17 mouse cellular contexts compared by ENCODE assay signal in the genomic region with DNA sequence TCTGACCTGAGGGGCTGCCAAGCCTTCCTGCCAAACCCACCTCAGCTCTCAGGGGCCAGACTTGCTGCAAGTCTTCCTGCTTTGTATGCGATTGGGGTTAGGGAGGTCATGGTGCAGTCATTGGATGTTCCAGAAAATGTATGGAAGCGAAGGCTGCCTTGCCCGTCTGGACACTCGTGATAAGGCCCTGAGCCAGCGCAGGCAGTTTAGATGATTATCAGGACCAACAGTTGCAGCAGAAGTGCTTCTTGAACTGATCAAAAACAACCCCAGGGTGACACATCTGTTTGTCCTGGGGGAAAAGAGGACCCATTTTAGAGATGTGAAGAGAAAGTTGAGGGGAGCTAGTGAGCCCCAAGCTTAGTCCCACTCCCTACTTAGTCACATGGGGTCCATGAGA. TPM values are rescaled to one million over a fixed set of nuclear protein-coding genes. Genes with fewer than 3 reads are reported as not detected.
DNase-seq lines count a peak whose midpoint lies in the region; ATAC-seq and TF ChIP-seq lines count a peak whose summit lies in the region.
"Had no signal": no experiment of that assay in that cellular context is flagged by ENCODE, and none has a peak within 500 bp of the region (broad histone marks: within the 10 kb centered on the region; RNA-seq: fewer than 3 reads in every experiment).

No protein-coding gene starts in this region.

- no peak overlapping the region for H3K4me3 ChIP-seq in cerebellum, adult 2 months (replicated peaks; ENCODE audit: insufficient read depth, low read depth, low read length)
- H3K4me3 ChIP-seq in G1E (ENCODE audit: low read depth, low read length): peak overlapping the region; percentile 62; the same call in 1 of the 2 replicates
- H3K4me3 ChIP-seq in liver, embryonic 16.5 days (ENCODE audit: low read depth, low read length): peak overlapping the region; percentile 5; the same call in 1 of the 2 replicates
- H3K4me3 ChIP-seq: forebrain, embryonic 10.5 days; hindbrain, embryonic 13.5 days; intestine, embryonic 15.5 days; neural tube, embryonic 12.5 days had no signal

- peak overlapping the region; percentile 62 for H3K9ac ChIP-seq in liver, embryonic 16.5 days (ENCODE audit: low read depth, low read length)
- H3K9ac ChIP-seq: hindbrain, embryonic 13.5 days; intestine, embryonic 15.5 days; neural tube, embryonic 12.5 days had no signal

- no peaks in the 10 kb centered on the region for H3K27me3 ChIP-seq in cerebellum, adult 2 months (ENCODE audit: control insufficient read depth, insufficient read depth, low read length)
- H3K27me3 ChIP-seq in G1E (ENCODE audit: insufficient read depth, low read length): no peaks in the 10 kb centered on the region
- no peaks in the 10 kb centered on the region for H3K27me3 ChIP-seq in liver, embryonic 16.5 days (ENCODE audit: control insufficient read depth, insufficient read depth, low read depth, low read length)
- H3K27me3 ChIP-seq: intestine, embryonic 15.5 days; neural tube, embryonic 12.5 days had no signal

- peak; percentile 74 for ATAC-seq in G1E (ENCODE audit: extremely low read depth, insufficient number of reproducible peaks, low FRiP score, poor library complexity, severe bottlenecking)
- ATAC-seq in erythroblast, adult 5-6 weeks (replicated peaks; ENCODE audit: low FRiP score, poor library complexity, severe bottlenecking): peak; percentile 69
- ATAC-seq in liver, embryonic 16.5 days (ENCODE audit: low read depth): peak; percentile 75
- ATAC-seq: intestine, embryonic 15.5 days had no signal

- no peak for TF ChIP-seq CTCF in cerebellum, adult 2 months (IDR thresholded peaks at IDR 0.05; ENCODE audit: borderline replicate concordance, insufficient read depth, low read depth, low read length)
- TF ChIP-seq CTCF in G1E (IDR thresholded peaks at IDR 0.05; ENCODE audit: low read depth, low read length): no peak

- DNase-seq in cerebellum, adult 2 months: no peak
- DNase-seq in cerebellum, postnatal 36 days: no peak
- DNase-seq in G1E (ENCODE audit: low spot score): peak; percentile 48
- no peak for DNase-seq in kidney, postnatal 10 days
- DNase-seq in thymus, postnatal 36 days: no peak
- DNase-seq in layer of hippocampus, postnatal 25 days (ENCODE audit: extremely low spot score in 1 of 2, low spot score in 1 of 2): no peak
- DNase-seq: lung, adult 18-20 months; lung, postnatal 36 days; right cerebral cortex, postnatal 25 days; thymus, postnatal 14 days had no signal

- H3K27ac ChIP-seq in cerebellum, adult 2 months (ENCODE audit: insufficient read depth, low read length): peak overlapping the region; percentile 21; the same call in 1 of the 2 replicates
- peak overlapping the region; percentile 95 for H3K27ac ChIP-seq in liver, embryonic 16.5 days (ENCODE audit: low read length)
- H3K27ac ChIP-seq: forebrain, embryonic 10.5 days; hindbrain, embryonic 13.5 days; intestine, embryonic 15.5 days; kidney, postnatal 0 days; neural tube, embryonic 12.5 days had no signal

- peaks cover 22% of the 10 kb centered on the region for H3K36me3 ChIP-seq in G1E (replicated peaks)
- H3K36me3 ChIP-seq in liver, embryonic 16.5 days (ENCODE audit: control insufficient read depth, insufficient read depth): no peaks in the 10 kb centered on the region
- H3K36me3 ChIP-seq: hindbrain, embryonic 13.5 days; intestine, embryonic 15.5 days; neural tube, embryonic 12.5 days had no signal

- TF ChIP-seq POLR2A in cerebellum, adult 2 months (IDR thresholded peaks at IDR 0.05; ENCODE audit: borderline replicate concordance, insufficient read depth, low read length): no peak

- no peaks in the 10 kb centered on the region for H3K9me3 ChIP-seq in G1E (replicated peaks)
- H3K9me3 ChIP-seq in liver, embryonic 16.5 days (replicated peaks; ENCODE audit: control insufficient read depth, low read length): no peaks in the 10 kb centered on the region
- H3K9me3 ChIP-seq: forebrain, embryonic 10.5 days; hindbrain, embryonic 13.5 days; intestine, embryonic 15.5 days; neural tube, embryonic 12.5 days had no signal

- peaks cover 25% of the 10 kb centered on the region for H3K4me1 ChIP-seq in cerebellum, adult 2 months (ENCODE audit: control insufficient read depth, insufficient read depth, low read length)
- H3K4me1 ChIP-seq in G1E (ENCODE audit: insufficient read depth, low read depth, low read length): peaks cover 80% of the 10 kb centered on the region
- H3K4me1 ChIP-seq in liver, embryonic 16.5 days (ENCODE audit: control insufficient read depth, low read depth, low read length): peaks cover 56% of the 10 kb centered on the region

- 87% methylated on average over 5 of the region's 5 CpGs for WGBS in cerebellum, adult 2 months
- 22% methylated on average over 5 of the region's 5 CpGs for WGBS in liver, embryonic 16.5 days (ENCODE audit: insufficient replicate concordance)

- peak overlapping the region; percentile 53 for H3K4me2 ChIP-seq in liver, embryonic 16.5 days (ENCODE audit: low read depth, low read length)
- H3K4me2 ChIP-seq: hindbrain, embryonic 13.5 days; intestine, embryonic 15.5 days; neural tube, embryonic 12.5 days had no signal

RNA-seq across cellular contexts. Expression of a gene that starts 2.2 kb away (rescaled TPM):
- 50.0 and 50.2 TPM in 2 replicates for polyA plus RNA-seq in cerebellum, adult 2 months (2012; rRNA removed)
- total RNA-seq in G1E (2014; fragmentation: Nextera tagmentation) (19.0 and 27.2 TPM in 2 replicates), G1E (2017) (22.3 and 25.0 TPM in 2 replicates)
- 23.6 and 29.1 TPM in 2 replicates for polyA plus RNA-seq in G1E (2012)
- total RNA-seq in erythroblast, adult 5-6 weeks (2015; ENCODE audit: low replicate concordance): 0.58 and 10.9 TPM in 2 replicates
- total RNA-seq in erythroblast, adult 5-6 weeks (2017; ENCODE audit: low replicate concordance): 6.5 and 13.5 TPM in 2 replicates
- polyA plus RNA-seq in liver, embryonic 16.5 days (2015; fragmentation: Nextera tagmentation; extraction: Ambion mirVana): 11.3 and 12.2 TPM in 2 replicates
- total RNA-seq in layer of hippocampus, postnatal 25 days (2021): 10 to 100 TPM; 25.1 to 33.8 TPM

RNA-seq across cellular contexts. Expression of a gene that starts 39.0 kb away (rescaled TPM):
- polyA plus RNA-seq in cerebellum, adult 2 months (2012; rRNA removed): 678 and 692 TPM in 2 replicates
- total RNA-seq in G1E (2014; fragmentation: Nextera tagmentation): 1,019 and 1,021 TPM in 2 replicates
- total RNA-seq in G1E (2017): 1,569 and 1,698 TPM in 2 replicates
- polyA plus RNA-seq in G1E (2012): 114 and 176 TPM in 2 replicates
- total RNA-seq in erythroblast, adult 5-6 weeks (2015; ENCODE audit: low replicate concordance): 449 and 474 TPM in 2 replicates
- 532 and 676 TPM in 2 replicates for total RNA-seq in erythroblast, adult 5-6 weeks (2017; ENCODE audit: low replicate concordance)
- polyA plus RNA-seq in liver, embryonic 16.5 days (2015; fragmentation: Nextera tagmentation; extraction: Ambion mirVana): 481 and 545 TPM in 2 replicates
- 100 to 1,000 TPM; 494 to 606 TPM for total RNA-seq in layer of hippocampus, postnatal 25 days (2021)

RNA-seq across cellular contexts. Expression of a gene that starts 39.6 kb away (rescaled TPM):
- polyA plus RNA-seq in cerebellum, adult 2 months (2012; rRNA removed): 448 and 455 TPM in 2 replicates
- 41.4 and 44.2 TPM in 2 replicates for total RNA-seq in G1E (2014; fragmentation: Nextera tagmentation)
- total RNA-seq in G1E (2017): 74.6 and 96.9 TPM in 2 replicates
- 86.9 and 89.8 TPM in 2 replicates for polyA plus RNA-seq in G1E (2012)
- 5.8 and 8.6 TPM in 2 replicates for total RNA-seq in erythroblast, adult 5-6 weeks (2015; ENCODE audit: low replicate concordance)
- total RNA-seq in erythroblast, adult 5-6 weeks (2017; ENCODE audit: low replicate concordance): 6.0 and 7.1 TPM in 2 replicates
- polyA plus RNA-seq in liver, embryonic 16.5 days (2015; fragmentation: Nextera tagmentation; extraction: Ambion mirVana): 11.3 and 12.7 TPM in 2 replicates
- total RNA-seq in layer of hippocampus, postnatal 25 days (2021): 100 to 1,000 TPM; 387 to 409 TPM

RNA-seq across cellular contexts. Expression of a gene that starts 42.8 kb away (rescaled TPM):
- 106 and 114 TPM in 2 replicates for polyA plus RNA-seq in cerebellum, adult 2 months (2012; rRNA removed)
- total RNA-seq in G1E (2014; fragmentation: Nextera tagmentation) (not detected in 2 replicates), G1E (2017) (not detected in 2 replicates)
- not detected in 2 replicates for polyA plus RNA-seq in G1E (2012)
- not detected in 2 replicates for total RNA-seq in erythroblast, adult 5-6 weeks (2015; ENCODE audit: low replicate concordance)
- total RNA-seq in erythroblast, adult 5-6 weeks (2017; ENCODE audit: low replicate concordance): not detected in 2 replicates
- 0.36 and 0.55 TPM in 2 replicates for polyA plus RNA-seq in liver, embryonic 16.5 days (2015; fragmentation: Nextera tagmentation; extraction: Ambion mirVana)
- total RNA-seq in layer of hippocampus, postnatal 25 days (2021): 100 to 1,000 TPM; 111 to 113 TPM

Comparison
In these comparisons a context has a peak if more than half of its experiments do, and no peak if none do; other contexts are left out.
1. RNA of a gene that starts 39.6 kb away (total RNA-seq): 387 to 409 TPM in layer of hippocampus, postnatal 25 days and 41.4 to 96.9 TPM in G1E; 5.8 to 8.6 TPM in erythroblast, adult 5-6 weeks; every median in the first group is over 4 times any median in the second.
2. Peak in every context shown above with its lines, with median percentiles within 50 percentile points of each other: ATAC-seq.